Mouse (Mus musculus): ENCODE results near the gene Gm20388. TPM values are rescaled to one million over a fixed set of nuclear protein-coding genes. Genes with fewer than 3 reads are reported as not detected.

Gm20388 gene
- polyA plus RNA-seq, 1 experiment from 2014 or later: not detected

DNA sequence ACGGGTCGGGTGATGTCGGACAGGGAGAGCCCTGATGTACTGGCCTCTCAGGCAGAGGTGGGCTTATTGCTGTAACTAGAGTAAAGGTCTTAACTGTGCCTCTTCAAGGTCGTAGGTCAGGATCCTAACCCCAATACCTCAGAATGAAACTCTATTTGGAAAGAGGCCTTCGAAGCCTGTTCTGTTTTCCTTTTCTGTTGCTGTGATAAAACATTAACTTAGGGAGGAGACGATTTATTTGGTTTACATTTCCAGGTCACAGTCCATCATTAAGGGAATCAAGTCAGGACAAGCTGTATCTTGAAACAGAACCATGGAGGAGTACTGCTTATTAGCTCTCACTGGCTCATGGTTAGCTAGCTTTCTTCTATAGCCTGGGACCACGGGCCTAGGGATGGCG is 4242.1 kb downstream of the Gm20388 start:
- ATAC-seq (ENCODE audit: low FRiP score, low TSS enrichment): no peak
- H3K4me1 ChIP-seq (ENCODE audit: control insufficient read depth, insufficient read depth, low read length): no peaks in the 10 kb centered on the region
- H3K36me3 ChIP-seq (ENCODE audit: control insufficient read depth, insufficient read depth, low read length): no peaks in the 10 kb centered on the region
- no peak overlapping the region for H3K4me3 ChIP-seq (ENCODE audit: low read length)
- no peak overlapping the region for H3K27ac ChIP-seq (ENCODE audit: low read depth, low read length)
- H3K27me3 ChIP-seq (ENCODE audit: control insufficient read depth, insufficient read depth, low read length): no peaks in the 10 kb centered on the region
- 53% methylated on average over 8 of the region's 8 CpGs for whole genome bisulfite sequencing
- H3K9me3 ChIP-seq (ENCODE audit: control insufficient read depth, low read length): no peaks in the 10 kb centered on the region
- H3K9ac ChIP-seq (ENCODE audit: low read depth, low read length): no peak overlapping the region
- no peak overlapping the region for H3K4me2 ChIP-seq (replicated peaks; ENCODE audit: low read depth, low read length)

DNA sequence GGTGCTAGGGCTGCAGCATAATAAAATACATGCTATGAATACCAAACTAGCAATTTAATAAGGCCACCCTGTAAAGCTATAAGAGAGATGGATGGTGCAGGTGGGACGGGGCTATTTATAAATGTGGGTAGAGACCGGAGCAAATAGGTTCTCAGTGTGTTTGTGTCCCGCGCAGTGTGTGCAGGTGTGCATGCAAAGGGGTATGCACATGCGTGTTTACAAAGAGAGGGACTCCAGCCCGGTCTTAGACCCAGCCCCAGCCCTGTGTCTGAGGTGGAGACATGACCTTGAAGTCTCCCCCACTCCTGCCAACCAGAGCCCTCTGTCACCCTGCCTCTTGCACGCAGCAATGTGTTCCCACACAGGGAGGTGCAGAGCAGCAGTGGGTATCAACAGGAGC is 4245.7 kb downstream of the Gm20388 start:
- Histone ChIP-seq H3K27ac (ENCODE audit: low read depth, low read length) (no peak overlapping the region), H3K4me3 (ENCODE audit: low read length) (no peak overlapping the region), H3K9ac (ENCODE audit: low read depth, low read length) (no peak overlapping the region), H3K9me3 (ENCODE audit: control insufficient read depth, low read length) (no peaks in the 10 kb centered on the region), H3K4me2 (replicated peaks; ENCODE audit: low read depth, low read length) (no peak overlapping the region), H3K4me1 (ENCODE audit: control insufficient read depth, insufficient read depth, low read length) (no peaks in the 10 kb centered on the region), H3K36me3 (ENCODE audit: control insufficient read depth, insufficient read depth, low read length) (no peaks in the 10 kb centered on the region), H3K27me3 (ENCODE audit: control insufficient read depth, insufficient read depth, low read length) (no peaks in the 10 kb centered on the region)
- WGBS: 71% methylated on average over 7 of the region's 7 CpGs
- no peak for ATAC-seq (ENCODE audit: low FRiP score, low TSS enrichment)

DNA sequence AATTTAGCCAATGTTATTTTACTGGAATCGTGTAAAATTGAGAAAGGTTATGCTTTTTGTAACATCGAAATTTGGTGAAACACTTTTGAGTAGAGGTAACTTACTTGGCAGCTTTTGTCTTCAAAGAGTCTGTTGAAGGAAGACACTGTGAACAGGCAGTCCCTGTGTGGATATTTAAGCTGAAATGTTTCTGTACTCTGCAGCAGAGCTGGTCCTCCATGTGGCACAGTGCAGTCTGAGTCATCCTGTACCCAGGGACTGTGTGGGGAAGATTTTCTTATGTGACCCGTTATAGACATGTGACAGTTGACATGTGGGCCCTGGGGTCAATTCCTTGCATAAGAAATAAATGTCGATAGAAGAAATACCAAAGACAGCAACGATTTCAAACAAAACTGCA is 4251.0 kb downstream of the Gm20388 start:
- WGBS: 81% methylated on average over 5 of the region's 5 CpGs
- H3K9me3 ChIP-seq (ENCODE audit: control insufficient read depth, low read length): no peaks in the 10 kb centered on the region
- no peaks in the 10 kb centered on the region for H3K4me1 ChIP-seq (ENCODE audit: control insufficient read depth, insufficient read depth, low read length)
- H3K4me3 ChIP-seq (ENCODE audit: low read length): no peak overlapping the region
- H3K4me2 ChIP-seq (replicated peaks; ENCODE audit: low read depth, low read length): no peak overlapping the region
- H3K36me3 ChIP-seq (ENCODE audit: control insufficient read depth, insufficient read depth, low read length): no peaks in the 10 kb centered on the region
- no peaks in the 10 kb centered on the region for H3K27me3 ChIP-seq (ENCODE audit: control insufficient read depth, insufficient read depth, low read length)
- ATAC-seq (ENCODE audit: low FRiP score, low TSS enrichment): no peak
- no peak overlapping the region for H3K9ac ChIP-seq (ENCODE audit: low read depth, low read length)
- H3K27ac ChIP-seq (ENCODE audit: low read depth, low read length): no peak overlapping the region

DNA sequence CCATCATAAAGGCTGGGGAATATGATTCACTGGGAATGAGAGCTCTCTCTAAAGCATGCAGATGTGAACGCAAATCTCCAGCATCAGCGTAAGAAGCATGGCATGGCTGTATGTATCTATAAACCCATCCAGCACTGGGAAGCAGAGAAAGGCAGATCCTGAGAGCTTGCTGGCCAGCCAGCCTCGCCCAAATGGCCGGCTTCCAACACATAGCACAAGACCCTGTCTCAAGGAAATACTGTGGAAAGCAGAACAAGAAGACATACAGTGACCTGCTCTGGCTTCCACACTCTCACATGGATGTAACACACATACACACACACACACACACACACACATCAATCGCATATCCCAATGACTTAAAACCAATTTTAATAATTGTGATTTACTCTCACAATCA is 4252.6 kb downstream of the Gm20388 start:
- WGBS: 87% methylated on average over 5 of the region's 5 CpGs
- no peak overlapping the region for H3K4me2 ChIP-seq (replicated peaks; ENCODE audit: low read depth, low read length)
- H3K36me3 ChIP-seq (ENCODE audit: control insufficient read depth, insufficient read depth, low read length): no peaks in the 10 kb centered on the region
- H3K9me3 ChIP-seq (ENCODE audit: control insufficient read depth, low read length): no peaks in the 10 kb centered on the region
- no peak overlapping the region for H3K27ac ChIP-seq (ENCODE audit: low read depth, low read length)
- no peak overlapping the region for H3K4me3 ChIP-seq (ENCODE audit: low read length)
- H3K9ac ChIP-seq (ENCODE audit: low read depth, low read length): no peak overlapping the region
- no peaks in the 10 kb centered on the region for H3K27me3 ChIP-seq (ENCODE audit: control insufficient read depth, insufficient read depth, low read length)
- no peak for ATAC-seq (ENCODE audit: low FRiP score, low TSS enrichment)
- no peaks in the 10 kb centered on the region for H3K4me1 ChIP-seq (ENCODE audit: control insufficient read depth, insufficient read depth, low read length)

DNA sequence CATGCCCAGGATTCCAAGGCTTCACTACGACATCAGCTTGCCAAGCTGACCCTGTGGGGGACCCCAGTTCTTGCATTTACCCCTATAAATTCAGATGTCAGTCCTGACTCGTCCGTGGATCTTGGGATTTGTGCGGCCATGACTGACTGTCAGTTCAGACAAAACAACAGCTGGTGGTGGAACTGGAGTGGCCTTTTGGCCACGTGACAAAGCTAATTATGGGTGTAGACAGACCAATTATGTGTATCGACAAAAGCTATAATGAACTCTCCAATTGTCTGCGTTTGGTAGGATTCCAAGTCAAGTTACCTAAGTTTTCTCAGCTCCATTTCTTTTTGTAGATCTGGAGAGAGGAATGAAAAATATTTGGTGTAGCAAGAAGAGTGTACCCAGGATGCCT is 4259.1 kb downstream of the Gm20388 start:
- Histone ChIP-seq H3K36me3 (ENCODE audit: control insufficient read depth, insufficient read depth, low read length) (no peaks in the 10 kb centered on the region), H3K27me3 (ENCODE audit: control insufficient read depth, insufficient read depth, low read length) (no peaks in the 10 kb centered on the region), H3K9ac (ENCODE audit: low read depth, low read length) (no peak overlapping the region), H3K4me2 (replicated peaks; ENCODE audit: low read depth, low read length) (no peak overlapping the region), H3K4me1 (ENCODE audit: control insufficient read depth, insufficient read depth, low read length) (0 out of 2 replicates have a peak, but pooled peaks cover 8% of the 10 kb centered on the region), H3K9me3 (ENCODE audit: control insufficient read depth, low read length) (no peaks in the 10 kb centered on the region), H3K4me3 (ENCODE audit: low read length) (no peak overlapping the region), H3K27ac (ENCODE audit: low read depth, low read length) (no peak overlapping the region)
- ATAC-seq (ENCODE audit: low FRiP score, low TSS enrichment): no peak
- 75% methylated on average over 7 of the region's 7 CpGs for WGBS

DNA sequence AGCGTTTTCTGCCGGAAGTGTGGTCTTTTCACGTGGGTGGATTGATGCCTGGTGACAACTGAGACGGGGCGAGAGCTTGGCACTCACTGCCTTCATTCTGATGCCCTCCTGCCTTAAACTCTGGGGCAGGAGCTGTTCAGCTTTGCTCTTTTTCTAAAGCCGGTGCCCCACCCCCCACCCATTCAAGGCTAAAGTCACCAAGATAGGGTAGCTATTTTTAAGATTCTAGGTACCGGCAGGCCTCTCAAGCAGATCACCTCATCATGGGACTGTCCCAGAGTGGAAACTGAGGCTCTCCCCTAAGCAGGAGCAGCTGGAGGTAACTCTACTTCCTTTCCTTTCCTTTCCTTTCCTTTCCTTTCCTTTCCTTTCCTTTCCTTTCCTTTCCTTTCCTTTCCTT is 4260.0 kb downstream of the Gm20388 start:
- Histone ChIP-seq H3K9me3 (ENCODE audit: control insufficient read depth, low read length) (no peaks in the 10 kb centered on the region), H3K36me3 (ENCODE audit: control insufficient read depth, insufficient read depth, low read length) (no peaks in the 10 kb centered on the region), H3K9ac (ENCODE audit: low read depth, low read length) (no peak overlapping the region), H3K27me3 (ENCODE audit: control insufficient read depth, insufficient read depth, low read length) (no peaks in the 10 kb centered on the region), H3K4me3 (ENCODE audit: low read length) (no peak overlapping the region), H3K27ac (ENCODE audit: low read depth, low read length) (no peak overlapping the region), H3K4me2 (replicated peaks; ENCODE audit: low read depth, low read length) (no peak overlapping the region), H3K4me1 (ENCODE audit: control insufficient read depth, insufficient read depth, low read length) (0 out of 2 replicates have a peak, but pooled peaks cover 8% of the 10 kb centered on the region)
- 82% methylated on average over 7 of the region's 7 CpGs for WGBS
- no peak for ATAC-seq (ENCODE audit: low FRiP score, low TSS enrichment)

DNA sequence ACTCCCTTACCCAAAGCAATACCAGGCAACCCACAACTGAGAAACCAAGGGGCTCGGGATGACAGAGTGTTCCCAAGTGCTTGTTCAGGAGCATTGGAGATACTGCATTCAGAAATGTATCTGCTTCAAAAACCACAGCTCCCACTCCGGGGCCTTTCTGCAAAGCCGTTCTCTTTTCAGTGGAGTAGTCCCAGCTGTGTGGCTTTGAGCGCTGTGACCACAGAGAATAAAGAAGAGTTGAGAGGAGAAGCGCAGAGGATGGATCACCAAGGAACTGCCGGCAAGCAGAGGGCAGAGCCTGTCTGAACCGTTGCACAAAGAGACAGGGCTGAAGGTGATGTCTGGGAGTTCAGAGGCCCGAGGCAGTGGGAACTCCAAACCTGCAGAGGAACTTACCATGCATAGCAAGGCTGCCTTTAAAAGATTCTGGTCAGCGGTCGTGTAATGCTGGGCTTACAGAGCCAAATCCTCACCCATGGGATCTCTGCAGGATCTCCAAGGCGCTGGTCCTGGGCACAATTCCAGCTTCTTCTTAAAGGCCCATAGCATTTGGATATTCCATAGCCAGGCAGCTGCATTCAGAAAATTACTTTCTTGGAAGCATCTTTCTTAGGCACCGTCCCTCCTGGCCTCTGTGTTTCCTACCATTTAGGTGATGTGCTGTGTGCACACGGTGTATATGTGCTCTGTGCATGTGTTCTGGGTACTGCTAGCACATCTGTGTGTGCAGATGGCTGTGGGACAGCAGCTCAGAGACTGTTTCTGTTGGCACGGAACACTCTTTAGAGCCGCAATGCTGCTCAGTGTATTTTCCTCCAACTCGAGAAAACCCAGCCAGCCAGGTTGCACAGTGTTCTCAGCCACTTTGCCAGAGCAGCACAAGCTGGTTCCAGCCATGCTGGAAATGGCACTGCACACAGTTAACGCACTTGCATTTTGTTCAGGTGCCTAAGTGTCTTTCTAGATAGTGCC is 4261.2 kb downstream of the Gm20388 start:
- H3K9me3 ChIP-seq (ENCODE audit: control insufficient read depth, low read length): no peaks in the 10 kb centered on the region
- H3K4me2 ChIP-seq (replicated peaks; ENCODE audit: low read depth, low read length): no peak overlapping the region
- 0 out of 2 replicates have a peak, but pooled peaks cover 8% of the 10 kb centered on the region for H3K4me1 ChIP-seq (ENCODE audit: control insufficient read depth, insufficient read depth, low read length)
- no peak for ATAC-seq (ENCODE audit: low FRiP score, low TSS enrichment)
- peak overlapping the region; percentile 32; the same call in 1 of the 2 replicates for H3K27ac ChIP-seq (ENCODE audit: low read depth, low read length)
- no peaks in the 10 kb centered on the region for H3K36me3 ChIP-seq (ENCODE audit: control insufficient read depth, insufficient read depth, low read length)
- no peaks in the 10 kb centered on the region for H3K27me3 ChIP-seq (ENCODE audit: control insufficient read depth, insufficient read depth, low read length)
- H3K9ac ChIP-seq (ENCODE audit: low read depth, low read length): no peak overlapping the region
- no peak overlapping the region for H3K4me3 ChIP-seq (ENCODE audit: low read length)
- WGBS: 60% methylated on average over 17 of the region's 17 CpGs

DNA sequence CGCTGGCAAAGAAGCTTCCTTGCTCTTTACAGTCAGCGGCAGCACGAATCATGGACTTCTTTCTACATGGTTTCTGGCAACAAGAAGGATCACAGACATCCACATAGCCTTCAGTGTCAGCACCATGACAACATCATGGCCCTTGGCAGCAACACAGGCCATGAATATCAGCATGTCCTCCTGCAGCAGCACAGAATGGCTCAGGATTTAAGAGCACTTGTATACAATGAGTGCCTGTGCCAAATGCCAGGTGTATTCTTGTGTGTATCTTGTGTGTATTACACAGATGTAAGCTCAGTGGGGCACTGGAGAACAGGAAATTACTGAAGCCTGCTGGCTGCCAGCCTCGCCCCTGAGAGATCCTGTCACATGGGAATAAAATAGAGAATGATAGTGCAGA is 4263.0 kb downstream of the Gm20388 start:
- H3K36me3 ChIP-seq (ENCODE audit: control insufficient read depth, insufficient read depth, low read length): no peaks in the 10 kb centered on the region
- H3K9ac ChIP-seq (ENCODE audit: low read depth, low read length): no peak overlapping the region
- no peak overlapping the region for H3K4me3 ChIP-seq (ENCODE audit: low read length)
- ATAC-seq (ENCODE audit: low FRiP score, low TSS enrichment): no peak
- H3K4me2 ChIP-seq (replicated peaks; ENCODE audit: low read depth, low read length): no peak overlapping the region
- 0 out of 2 replicates have a peak, but pooled peaks cover 8% of the 10 kb centered on the region for H3K4me1 ChIP-seq (ENCODE audit: control insufficient read depth, insufficient read depth, low read length)
- H3K27ac ChIP-seq (ENCODE audit: low read depth, low read length): no peak overlapping the region
- no peaks in the 10 kb centered on the region for H3K27me3 ChIP-seq (ENCODE audit: control insufficient read depth, insufficient read depth, low read length)
- no peaks in the 10 kb centered on the region for H3K9me3 ChIP-seq (ENCODE audit: control insufficient read depth, low read length)
- 71% methylated on average over 4 of the region's 4 CpGs for WGBS

DNA sequence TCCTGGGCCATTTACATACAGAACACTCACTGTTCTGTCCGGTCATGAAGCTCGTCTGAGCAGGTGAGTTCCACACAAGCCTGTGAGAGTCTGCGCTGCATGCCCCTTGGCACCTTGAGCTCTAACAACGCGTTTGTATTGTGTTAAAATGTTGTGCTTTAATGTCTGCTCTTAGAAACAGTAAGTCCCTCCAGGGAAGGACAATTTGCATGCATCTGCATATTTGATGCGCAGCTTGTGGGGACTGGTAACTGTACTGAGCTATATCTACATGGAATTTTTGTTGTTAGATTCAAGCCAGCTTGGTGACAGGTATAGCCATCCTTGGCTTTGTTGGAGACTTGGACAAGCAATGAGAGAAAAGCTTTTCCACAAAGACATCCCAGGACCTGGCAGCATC is 4265.5 kb downstream of the Gm20388 start:
- WGBS: 84% methylated on average over 6 of the region's 6 CpGs

More for the DNA sequence above, 4265.5 kb downstream of the Gm20388 start:
- no peak for ATAC-seq (ENCODE audit: low FRiP score, low TSS enrichment)
- H3K4me3 ChIP-seq (ENCODE audit: low read length): no peak overlapping the region
- H3K27ac ChIP-seq (ENCODE audit: low read depth, low read length): no peak overlapping the region
- no peaks in the 10 kb centered on the region for H3K27me3 ChIP-seq (ENCODE audit: control insufficient read depth, insufficient read depth, low read length)
- H3K36me3 ChIP-seq (ENCODE audit: control insufficient read depth, insufficient read depth, low read length): no peaks in the 10 kb centered on the region
- no peaks in the 10 kb centered on the region for H3K9me3 ChIP-seq (ENCODE audit: control insufficient read depth, low read length)
- 0 out of 2 replicates have a peak, but pooled peaks cover 8% of the 10 kb centered on the region for H3K4me1 ChIP-seq (ENCODE audit: control insufficient read depth, insufficient read depth, low read length)
- H3K4me2 ChIP-seq (replicated peaks; ENCODE audit: low read depth, low read length): no peak overlapping the region
- no peak overlapping the region for H3K9ac ChIP-seq (ENCODE audit: low read depth, low read length)
